Mouse (Mus musculus) embryonic facial prominence, embryonic 12.5 days (tissue): Measurements from ENCODE around the gene Cxcl16. TPM values are rescaled to one million over a fixed set of nuclear protein-coding genes. Genes with fewer than 3 reads are reported as not detected.
A peak's percentile ranks its signal among the peaks of the same experiment; 100 is the strongest.
"Not testable (repeated sequence)": the region's sequence is repeated elsewhere in the genome, so short reads cannot be mapped to it uniquely, and the experiment has no call there.

Source experiments
- ATAC-seq: fragments of 200-750 bp; cut with Nextera tagmentation; 2 replicates; pipeline ENCODE4 v1.8.0; 2017; ENCODE audit not compliant: insufficient number of reproducible peaks, insufficient read depth, low FRiP score, low TSS enrichment
- H3K27ac ChIP-seq: fragments of 300-500 bp; sonication (generic); 2 replicates; pipeline ENCODE4 v1.5.1; 2016; ENCODE audit warnings: mild to moderate bottlenecking
- H3K27me3 ChIP-seq: fragments of 300-500 bp; sonication (generic); 2 replicates; pipeline ENCODE4 v1.6.1; 2016; ENCODE audit warnings: mild to moderate bottlenecking, moderate library complexity
- H3K36me3 ChIP-seq: fragments of 300-500 bp; sonication (generic); 2 replicates; pipeline ENCODE4 v1.6.1; 2016; ENCODE audit warnings: mild to moderate bottlenecking
- H3K4me1 ChIP-seq: fragments of 300-500 bp; sonication (generic); 2 replicates; pipeline ENCODE4 v1.6.1; 2016
- H3K4me2 ChIP-seq: fragments of 300-500 bp; sonication (generic); replicated peaks from 2 replicates; pipeline ENCODE4 v1.6.1; 2016; ENCODE audit warnings: mild to moderate bottlenecking, moderate library complexity
- H3K4me3 ChIP-seq: fragments of 300-500 bp; sonication (generic); 2 replicates; pipeline ENCODE4 v1.5.1; 2016; ENCODE audit warnings: mild to moderate bottlenecking
- H3K9ac ChIP-seq: fragments of 300-500 bp; sonication (generic); 2 replicates; pipeline ENCODE4 v1.6.1; 2016; ENCODE audit warnings: mild to moderate bottlenecking, moderate library complexity
- H3K9me3 ChIP-seq: fragments of 300-500 bp; sonication (generic); 2 replicates; pipeline ENCODE4 v1.6.1; 2016; ENCODE audit warnings: mild to moderate bottlenecking, moderate library complexity
- WGBS: fragments of 180-500 bp; shearing (Covaris S2); methylation state at CpG from one replicate; pipeline ENCODE4 v1.1.7; 2016; 5-methylcytosine and 5-hydroxymethylcytosine counted together
- polyA plus RNA-seq: library from polyadenylated mRNA; unstranded; fragments of >200 nt; fragmentation: Nextera tagmentation; extraction: Ambion mirVana; gene quantifications from 2 replicates; pipeline ENCODE4 v1.2.1, GENCODE M21; 2016

The Cxcl16 gene
- polyA plus RNA-seq, 1 experiment from 2014 or later, result 2.2 TPM

DNA sequence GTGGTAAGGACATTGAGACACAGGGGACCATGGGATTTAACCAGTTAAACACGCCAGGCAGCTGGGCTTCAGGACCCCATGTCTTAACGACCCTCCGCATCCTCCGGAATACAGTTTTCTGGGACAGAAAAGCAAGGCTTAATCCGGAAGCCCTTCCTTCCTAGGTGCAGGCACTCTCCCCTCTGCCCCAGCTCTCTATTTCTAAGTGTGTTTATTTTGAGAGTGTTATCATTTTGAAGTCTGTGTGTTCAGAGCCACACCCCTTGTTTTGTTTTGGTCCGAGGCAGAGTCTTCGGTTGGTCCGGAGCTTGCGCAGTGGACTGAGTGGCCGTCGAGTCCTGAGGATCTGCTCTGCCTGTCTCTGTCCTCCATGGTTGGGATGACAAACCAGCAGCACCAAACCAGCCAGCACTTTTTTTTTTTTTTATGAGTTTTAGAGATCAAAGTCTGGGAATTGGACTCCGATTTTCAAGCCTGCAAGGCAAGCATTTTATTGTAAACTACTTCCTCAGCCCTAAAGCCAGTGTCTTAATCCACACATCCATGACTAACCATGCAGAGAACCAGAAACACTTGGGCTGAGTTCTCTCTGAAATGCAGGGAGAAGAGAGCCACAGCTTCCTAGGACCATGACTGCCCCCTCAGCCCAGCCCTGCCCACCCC is 15.2 kb upstream of the Cxcl16 start:
- Histone ChIP-seq H3K4me2 (no peak overlapping the region), H3K9me3 (no peaks in the 10 kb centered on the region), H3K36me3 (no peaks in the 10 kb centered on the region), H3K9ac (no peak overlapping the region), H3K27me3 (no peaks in the 10 kb centered on the region), H3K27ac (no peak overlapping the region), H3K4me3 (no peak overlapping the region), H3K4me1 (no peaks in the 10 kb centered on the region)
- no peak for ATAC-seq
- WGBS, result 73% methylated on average over 12 of the region's 12 CpGs

DNA sequence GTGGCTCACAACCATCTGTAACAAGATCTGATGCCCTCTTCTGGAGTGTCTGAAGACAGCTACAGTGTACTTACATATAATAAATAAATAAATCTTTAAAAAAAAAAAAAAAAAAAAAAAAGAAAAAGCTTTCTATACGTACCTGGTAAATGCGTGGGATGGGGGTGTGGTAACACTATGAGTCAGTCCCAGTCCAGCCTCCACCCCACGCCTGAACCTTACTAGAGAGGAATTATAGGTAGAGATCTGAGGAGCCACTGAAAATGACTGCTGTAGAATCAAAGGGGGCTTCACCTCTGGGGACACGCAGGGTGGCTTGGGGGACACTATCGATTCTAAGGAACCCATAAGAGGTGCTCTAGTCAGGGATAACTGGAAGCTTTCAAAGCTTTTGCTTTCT is 13.5 kb upstream of the Cxcl16 start:
- not testable (repeated sequence) for H3K36me3 ChIP-seq, ATAC-seq, H3K4me3 ChIP-seq, H3K27me3 ChIP-seq, H3K27ac ChIP-seq, H3K9ac ChIP-seq, H3K4me2 ChIP-seq, H3K4me1 ChIP-seq, H3K9me3 ChIP-seq
- 85% methylated on average over 5 of the region's 5 CpGs for WGBS

GRCm38 (mm10) chr11:70472716-70473115 is 12.9 kb upstream of the Cxcl16 start:
- H3K4me2 ChIP-seq, result no peak overlapping the region
- no peaks in the 10 kb centered on the region for H3K9me3 ChIP-seq
- no peak overlapping the region for H3K27ac ChIP-seq
- H3K27me3 ChIP-seq, result no peaks in the 10 kb centered on the region
- H3K36me3 ChIP-seq, result no peaks in the 10 kb centered on the region
- ATAC-seq, result no peak
- H3K4me1 ChIP-seq, result no peaks in the 10 kb centered on the region
- no peak overlapping the region for H3K4me3 ChIP-seq
- no peak overlapping the region for H3K9ac ChIP-seq

DNA sequence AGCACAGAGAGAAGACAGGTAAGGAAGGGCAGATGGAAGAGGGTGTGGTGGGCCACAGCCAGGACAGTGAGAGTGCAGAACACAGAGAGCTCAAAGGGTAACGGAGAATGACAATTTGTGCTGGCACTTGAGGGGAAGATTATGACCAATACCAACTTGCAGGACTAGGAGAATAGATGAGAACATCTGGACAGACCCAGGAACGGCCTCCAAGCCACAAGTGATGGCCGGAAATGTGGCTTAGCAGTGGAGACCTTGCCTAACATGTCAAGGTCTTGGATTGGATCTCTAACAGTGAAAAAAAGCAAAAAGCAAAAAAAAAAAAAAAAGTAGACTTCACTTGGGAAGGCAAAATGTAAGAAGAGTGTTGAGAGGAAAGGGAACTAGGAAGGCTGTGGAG is 10.0 kb upstream of the Cxcl16 start:
- no peak overlapping the region for H3K27ac ChIP-seq
- H3K4me3 ChIP-seq, result no peak overlapping the region
- no peaks in the 10 kb centered on the region for H3K9me3 ChIP-seq
- no peaks in the 10 kb centered on the region for H3K36me3 ChIP-seq
- WGBS, result 91% methylated on average over 3 of the region's 3 CpGs
- H3K27me3 ChIP-seq, result peaks cover 21% of the 10 kb centered on the region
- no peak overlapping the region for H3K4me2 ChIP-seq
- peaks cover 7% of the 10 kb centered on the region; the same call in 1 of the 2 replicates for H3K4me1 ChIP-seq
- ATAC-seq, result no peak
- no peak overlapping the region for H3K9ac ChIP-seq

GRCm38 (mm10) chr11:70467902-70468619 is 8.3 kb upstream of the Cxcl16 start:
- Histone ChIP-seq H3K27ac (no peak overlapping the region), H3K36me3 (no peaks in the 10 kb centered on the region), H3K4me1 (peaks cover 7% of the 10 kb centered on the region; the same call in 1 of the 2 replicates), H3K4me3 (no peak overlapping the region), H3K4me2 (no peak overlapping the region), H3K9me3 (no peaks in the 10 kb centered on the region), H3K9ac (no peak overlapping the region), H3K27me3 (peaks cover 38% of the 10 kb centered on the region)
- 83% methylated on average over 5 of the region's 5 CpGs for WGBS
- no peak for ATAC-seq

DNA sequence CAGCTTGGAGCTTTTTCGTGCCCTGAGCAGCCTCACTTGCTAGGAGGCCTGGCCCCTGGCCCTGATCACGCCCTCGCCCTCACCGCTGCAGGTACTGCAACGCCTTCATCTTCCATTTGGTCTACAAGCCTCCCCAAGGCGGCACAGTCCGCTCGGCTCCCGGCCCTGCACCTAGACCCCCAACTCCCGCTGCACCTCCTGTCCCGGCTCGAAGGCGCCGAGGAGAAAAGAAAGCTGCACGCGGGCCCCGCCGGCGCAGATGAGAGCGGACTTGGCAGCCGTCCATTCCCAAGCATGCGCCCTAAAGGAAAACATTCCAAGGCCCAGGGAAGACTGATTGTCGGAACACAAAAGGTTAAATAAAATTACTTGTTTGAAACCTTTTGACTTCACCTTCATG is 6.0 kb upstream of the Cxcl16 start:
- no peaks in the 10 kb centered on the region for H3K36me3 ChIP-seq
- WGBS, result 4% methylated on average over 23 of the region's 23 CpGs
- no peaks in the 10 kb centered on the region for H3K9me3 ChIP-seq
- peaks cover 50% of the 10 kb centered on the region for H3K27me3 ChIP-seq
- H3K4me1 ChIP-seq, result peaks cover 7% of the 10 kb centered on the region; the same call in 1 of the 2 replicates
- peak overlapping the region; percentile 46 for H3K4me2 ChIP-seq
- H3K4me3 ChIP-seq, result peak overlapping the region; percentile 29
- H3K27ac ChIP-seq, result no peak overlapping the region
- no peak overlapping the region for H3K9ac ChIP-seq
- no peak for ATAC-seq

- peaks cover 7% of the 10 kb centered on the region; the same call in 1 of the 2 replicates for H3K4me1 ChIP-seq
- H3K27me3 ChIP-seq, result peaks cover 56% of the 10 kb centered on the region
- no peak overlapping the region for H3K27ac ChIP-seq
- no peaks in the 10 kb centered on the region for H3K36me3 ChIP-seq
- H3K9me3 ChIP-seq, result no peaks in the 10 kb centered on the region
- no peak overlapping the region for H3K9ac ChIP-seq
- H3K4me2 ChIP-seq, result peak overlapping the region; percentile 46
- 21% methylated on average over 16 of the region's 16 CpGs for WGBS
- H3K4me3 ChIP-seq, result peak overlapping the region; percentile 29; the same call in 1 of the 2 replicates
- no peak for ATAC-seq
Measured at GRCm38 (mm10) chr11:70465211-70465610, 5.4 kb upstream of the Cxcl16 start.

DNA sequence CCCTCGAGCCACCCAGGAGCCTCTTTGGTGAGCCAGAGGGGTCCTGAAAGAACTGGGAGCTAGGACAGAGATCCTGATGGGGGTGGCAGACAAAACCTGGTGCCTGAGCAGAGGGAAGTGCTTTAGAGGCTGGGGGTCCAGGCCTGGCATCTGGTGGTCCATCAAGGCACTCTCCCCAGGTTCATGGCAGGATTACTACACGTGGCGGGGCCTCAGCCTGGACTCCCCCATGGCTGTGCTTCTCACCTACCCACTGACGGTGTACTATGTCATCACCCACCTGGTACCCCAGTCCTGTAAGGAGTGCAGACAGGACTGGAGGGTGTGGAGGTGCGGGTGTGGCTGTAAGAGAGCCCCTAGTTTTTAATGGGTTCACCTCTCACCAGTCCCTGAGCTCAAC is 4.2 kb upstream of the Cxcl16 start:
- Histone ChIP-seq H3K27me3 (peaks cover 67% of the 10 kb centered on the region), H3K9ac (peak overlapping the region; percentile 4; the same call in 1 of the 2 replicates), H3K36me3 (no peaks in the 10 kb centered on the region), H3K4me2 (no peak overlapping the region), H3K27ac (no peak overlapping the region), H3K4me3 (no peak overlapping the region), H3K4me1 (peaks cover 7% of the 10 kb centered on the region; the same call in 1 of the 2 replicates), H3K9me3 (no peaks in the 10 kb centered on the region)
- ATAC-seq, result no peak
- 77% methylated on average over 5 of the region's 5 CpGs for WGBS

GRCm38 (mm10) chr11:70458688-70459600 is 840 bp downstream of the Cxcl16 start, which contains the start of gene Zmynd15:
Gene Zmynd15 (plus strand): TSS chr11:70459433.
- H3K36me3 ChIP-seq, result no peaks in the 10 kb centered on the region
- H3K27me3 ChIP-seq, result peaks cover 46% of the 10 kb centered on the region
- 0 out of 2 replicates have a peak, but pooled peaks cover 4% of the 10 kb centered on the region for H3K4me1 ChIP-seq
- no peaks in the 10 kb centered on the region for H3K9me3 ChIP-seq
- no peak within 1 kb of the TSS for H3K27ac ChIP-seq
- no peak for ATAC-seq
- peak within 1 kb of the TSS; percentile 49 for H3K4me3 ChIP-seq
- WGBS, result 20% methylated on average over 31 of the region's 32 CpGs
- peak within 1 kb of the TSS; percentile 60 for H3K9ac ChIP-seq
- peak within 1 kb of the TSS; percentile 91 for H3K4me2 ChIP-seq

GRCm38 (mm10) chr11:70453261-70454044 is 6.3 kb downstream of the Cxcl16 start:
- no peak overlapping the region; the same call in 1 of the 2 replicates for H3K4me2 ChIP-seq
- ATAC-seq, result no peak
- peaks cover 3% of the 10 kb centered on the region for H3K27me3 ChIP-seq
- no peak overlapping the region for H3K9ac ChIP-seq
- H3K36me3 ChIP-seq, result peaks cover 5% of the 10 kb centered on the region; the same call in 1 of the 2 replicates
- no peaks in the 10 kb centered on the region for H3K9me3 ChIP-seq
- no peak overlapping the region for H3K4me3 ChIP-seq
- no peak overlapping the region for H3K27ac ChIP-seq
- WGBS, result 83% methylated on average over 9 of the region's 9 CpGs
- peaks cover 8% of the 10 kb centered on the region for H3K4me1 ChIP-seq
